Mouse (Mus musculus): ENCODE measurements at regions not wholly inside any gene's neighbourhood (a gene's known extent, or its start where the extent isn't known, plus 50 kb on each side); places are given as distances from the start of the nearest gene placed in this dataset.

GRCm38 (mm10) chr3:35360515-35360914 is 393.4 kb upstream of the Atp11b start:
- in situ Hi-C loops (cut with MboI, MseI), result no loop called here

- in situ Hi-C loops (cut with MboI, MseI), result no loop called here
Observed at GRCm38 (mm10) chr3:35361086-35361485, 392.8 kb upstream of the Atp11b start.

GRCm38 (mm10) chr3:35365431-35365830 is 388.5 kb upstream of the Atp11b start:
- in situ Hi-C loops (cut with MboI, MseI), result no loop called here

- in situ Hi-C loops (cut with MboI, MseI), result no loop called here
Observed at GRCm38 (mm10) chr3:35372276-35372675, 381.6 kb upstream of the Atp11b start.

- in situ Hi-C loops (cut with MboI, MseI), result no loop called here
Observed at GRCm38 (mm10) chr3:35387386-35387785, 366.5 kb upstream of the Atp11b start.

- in situ Hi-C loops (cut with MboI, MseI), result no loop called here
Observed at GRCm38 (mm10) chr3:35392657-35393056, 361.2 kb upstream of the Atp11b start.

- in situ Hi-C loops (cut with MboI, MseI), result no loop called here
Observed at GRCm38 (mm10) chr3:35400213-35400612, 353.7 kb upstream of the Atp11b start.

GRCm38 (mm10) chr3:35402666-35403065 is 351.2 kb upstream of the Atp11b start:
- in situ Hi-C loops (cut with MboI, MseI), result no loop called here

- in situ Hi-C loops (cut with MboI, MseI), result no loop called here
Observed at GRCm38 (mm10) chr3:35403952-35404351, 350.0 kb upstream of the Atp11b start.

- in situ Hi-C loops (cut with MboI, MseI), result no loop called here
Observed at GRCm38 (mm10) chr3:35404492-35405390, 349.2 kb upstream of the Atp11b start.

- in situ Hi-C loops (cut with MboI, MseI), result no loop called here
Observed at GRCm38 (mm10) chr3:35405621-35406079, 348.3 kb upstream of the Atp11b start.

GRCm38 (mm10) chr3:35437687-35438086 is 316.2 kb upstream of the Atp11b start:
- in situ Hi-C loops (cut with MboI, MseI), result no loop called here

GRCm38 (mm10) chr3:35462858-35463257 is 291.0 kb upstream of the Atp11b start:
- in situ Hi-C loops (cut with MboI, MseI), result no loop called here

- in situ Hi-C loops (cut with MboI, MseI), result no loop called here
Observed at GRCm38 (mm10) chr3:35464212-35464911, 289.5 kb upstream of the Atp11b start.

GRCm38 (mm10) chr3:35465956-35466355 is 287.9 kb upstream of the Atp11b start:
- in situ Hi-C loops (cut with MboI, MseI), result no loop called here

GRCm38 (mm10) chr3:35473351-35473750 is 280.6 kb upstream of the Atp11b start:
- in situ Hi-C loops (cut with MboI, MseI), result no loop called here

GRCm38 (mm10) chr3:35474361-35474760 is 279.5 kb upstream of the Atp11b start:
- in situ Hi-C loops (cut with MboI, MseI), result no loop called here

GRCm38 (mm10) chr3:35475326-35475725 is 278.6 kb upstream of the Atp11b start:
- in situ Hi-C loops (cut with MboI, MseI), result loop anchor here (25.0 kb wide), 1 partner anchor 1363 kb away; no protein-coding TSS in a partner anchor

GRCm38 (mm10) chr3:35480714-35481695 is 272.9 kb upstream of the Atp11b start:
- in situ Hi-C loops (cut with MboI, MseI), result loop anchor here (10.0 to 25.0 kb wide), 2 partner anchors 826 to 1369 kb away; partner anchors contain the start of gene Sox2

GRCm38 (mm10) chr3:35481841-35482240 is 272.1 kb upstream of the Atp11b start:
- in situ Hi-C loops (cut with MboI, MseI), result loop anchor here (10.0 to 25.0 kb wide), 2 partner anchors 827 to 1370 kb away; partner anchors contain the start of gene Sox2

GRCm38 (mm10) chr3:35482296-35482695 is 271.6 kb upstream of the Atp11b start:
- in situ Hi-C loops (cut with MboI, MseI), result loop anchor here (10.0 to 25.0 kb wide), 2 partner anchors 827 to 1370 kb away; partner anchors contain the start of gene Sox2

All from regulatory T cell (primary cell).